Mouse (Mus musculus): ENCODE results near the gene Wnt6. TPM values are rescaled to one million over a fixed set of nuclear protein-coding genes. Genes with fewer than 3 reads are reported as not detected.
"Not testable (repeated sequence)": the region's sequence is repeated elsewhere in the genome, so short reads cannot be mapped to it uniquely, and the experiment has no call there.

The Wnt6 gene
- total RNA-seq, 2 experiments from 2014 or later: not detected

- ATAC-seq (replicated peaks; ENCODE audit: low FRiP score, poor library complexity, severe bottlenecking): 0 out of 2 replicates have a peak, but pooled peaks have one; percentile 25
Observed at GRCm38 (mm10) chr1:74802795-74803656, 31.3 kb downstream of the Wnt6 start.

- no peak for ATAC-seq (replicated peaks; ENCODE audit: low FRiP score, poor library complexity, severe bottlenecking)
Observed at GRCm38 (mm10) chr1:74804211-74804870, 32.6 kb downstream of the Wnt6 start.

GRCm38 (mm10) chr1:74805340-74805835, 33.7 kb downstream of the Wnt6 start:
- no peak for ATAC-seq (replicated peaks; ENCODE audit: low FRiP score, poor library complexity, severe bottlenecking)

- ATAC-seq (replicated peaks; ENCODE audit: low FRiP score, poor library complexity, severe bottlenecking): no peak
Observed at GRCm38 (mm10) chr1:74805843-74806242, 34.2 kb downstream of the Wnt6 start.

- no peak for ATAC-seq (replicated peaks; ENCODE audit: low FRiP score, poor library complexity, severe bottlenecking)
Observed at GRCm38 (mm10) chr1:74806360-74807311, 34.9 kb downstream of the Wnt6 start.

- ATAC-seq (replicated peaks; ENCODE audit: low FRiP score, poor library complexity, severe bottlenecking): no peak
Observed at GRCm38 (mm10) chr1:74807551-74808071, 35.9 kb downstream of the Wnt6 start.

GRCm38 (mm10) chr1:74808078-74808477, 36.4 kb downstream of the Wnt6 start:
- ATAC-seq (replicated peaks; ENCODE audit: low FRiP score, poor library complexity, severe bottlenecking): no peak

- no peak for ATAC-seq (replicated peaks; ENCODE audit: low FRiP score, poor library complexity, severe bottlenecking)
Observed at GRCm38 (mm10) chr1:74809007-74809406, 37.3 kb downstream of the Wnt6 start.

- no peak for ATAC-seq (replicated peaks; ENCODE audit: low FRiP score, poor library complexity, severe bottlenecking)
Observed at GRCm38 (mm10) chr1:74814931-74815647, 43.4 kb downstream of the Wnt6 start.

GRCm38 (mm10) chr1:74815965-74816364, 44.3 kb downstream of the Wnt6 start:
- ATAC-seq (replicated peaks; ENCODE audit: low FRiP score, poor library complexity, severe bottlenecking): not testable (repeated sequence)

GRCm38 (mm10) chr1:74816612-74817199, 45.0 kb downstream of the Wnt6 start:
- peak; percentile 72 for ATAC-seq (replicated peaks; ENCODE audit: low FRiP score, poor library complexity, severe bottlenecking)

- ATAC-seq (replicated peaks; ENCODE audit: low FRiP score, poor library complexity, severe bottlenecking): no peak
Observed at GRCm38 (mm10) chr1:74817219-74817618, 45.5 kb downstream of the Wnt6 start.

GRCm38 (mm10) chr1:74818509-74818908, 46.8 kb downstream of the Wnt6 start:
- ATAC-seq (replicated peaks; ENCODE audit: low FRiP score, poor library complexity, severe bottlenecking): no peak

GRCm38 (mm10) chr1:74823598-74823997, 51.9 kb downstream of the Wnt6 start:
- ATAC-seq (replicated peaks; ENCODE audit: low FRiP score, poor library complexity, severe bottlenecking): not testable (repeated sequence)

GRCm38 (mm10) chr1:74824518-74825302, 53.0 kb downstream of the Wnt6 start:
- no peak for ATAC-seq (replicated peaks; ENCODE audit: low FRiP score, poor library complexity, severe bottlenecking)

- ATAC-seq (replicated peaks; ENCODE audit: low FRiP score, poor library complexity, severe bottlenecking): no peak
Observed at GRCm38 (mm10) chr1:74830061-74830460, 58.4 kb downstream of the Wnt6 start.

GRCm38 (mm10) chr1:74833255-74833654, 61.6 kb downstream of the Wnt6 start:
- ATAC-seq (replicated peaks; ENCODE audit: low FRiP score, poor library complexity, severe bottlenecking): no peak
